Mouse (Mus musculus) forebrain, embryonic 10.5 days (tissue): Measurements from ENCODE around the gene Xaf1. TPM values are rescaled to one million over a fixed set of nuclear protein-coding genes. Genes with fewer than 3 reads are reported as not detected.
A peak's percentile ranks its signal among the peaks of the same experiment; 100 is the strongest.
"Not testable (repeated sequence)": the region's sequence is repeated elsewhere in the genome, so short reads cannot be mapped to it uniquely, and the experiment has no call there.

ENCODE experiments used
- DNase-seq: peaks from one replicate; pipeline ENCODE4 v3.0.0-alpha.2; 2017; ENCODE audit warnings: low spot score; ENCODE audit errors: extremely low spot score
- H3K27ac ChIP-seq: fragments of 300-500 bp; sonication (generic); 2 replicates; pipeline ENCODE4 v1.5.1; 2016; ENCODE audit warnings: mild to moderate bottlenecking
- H3K27me3 ChIP-seq: fragments of 300-500 bp; sonication (generic); 2 replicates; pipeline ENCODE4 v1.6.1; 2016; ENCODE audit warnings: mild to moderate bottlenecking; ENCODE audit not compliant: poor library complexity, severe bottlenecking
- H3K36me3 ChIP-seq: fragments of 300-500 bp; sonication (generic); replicated peaks from 2 replicates; pipeline ENCODE4 v1.6.1; 2016; ENCODE audit warnings: mild to moderate bottlenecking, moderate library complexity
- H3K4me1 ChIP-seq: fragments of 300-500 bp; sonication (generic); 2 replicates; pipeline ENCODE4 v1.6.1; 2016
- H3K4me3 ChIP-seq: fragments of 300-500 bp; sonication (generic); 2 replicates; pipeline ENCODE4 v1.5.1; 2016; ENCODE audit warnings: mild to moderate bottlenecking, moderate library complexity
- H3K9me3 ChIP-seq: fragments of 300-500 bp; sonication (generic); 2 replicates; pipeline ENCODE4 v1.6.1; 2016; ENCODE audit warnings: mild to moderate bottlenecking, moderate library complexity
- WGBS: fragments of 180-500 bp; shearing (Covaris S2); methylation state at CpG from one replicate; pipeline ENCODE4 v1.1.7; 2016; 5-methylcytosine and 5-hydroxymethylcytosine counted together
- polyA plus RNA-seq: library from polyadenylated mRNA; unstranded; fragments of >200 nt; fragmentation: Nextera tagmentation; extraction: Ambion mirVana; gene quantifications from 2 replicates; pipeline ENCODE4 v1.2.1, GENCODE M21; 2016

The Xaf1 gene
- polyA plus RNA-seq, 1 experiment from 2014 or later: 2.6 TPM

- Histone ChIP-seq H3K36me3 (no peaks in the 10 kb centered on the region), H3K4me3 (no peak overlapping the region), H3K9me3 (no peaks in the 10 kb centered on the region), H3K4me1 (peaks cover 6% of the 10 kb centered on the region), H3K27ac (no peak overlapping the region), H3K27me3 (peaks cover 27% of the 10 kb centered on the region)
- WGBS: 85% methylated on average over 5 of the region's 5 CpGs
- no peak for DNase-seq
These were observed 16.6 kb downstream of the Xaf1 start for GRCm38 (mm10) chr11:72318026-72318425.

DNA sequence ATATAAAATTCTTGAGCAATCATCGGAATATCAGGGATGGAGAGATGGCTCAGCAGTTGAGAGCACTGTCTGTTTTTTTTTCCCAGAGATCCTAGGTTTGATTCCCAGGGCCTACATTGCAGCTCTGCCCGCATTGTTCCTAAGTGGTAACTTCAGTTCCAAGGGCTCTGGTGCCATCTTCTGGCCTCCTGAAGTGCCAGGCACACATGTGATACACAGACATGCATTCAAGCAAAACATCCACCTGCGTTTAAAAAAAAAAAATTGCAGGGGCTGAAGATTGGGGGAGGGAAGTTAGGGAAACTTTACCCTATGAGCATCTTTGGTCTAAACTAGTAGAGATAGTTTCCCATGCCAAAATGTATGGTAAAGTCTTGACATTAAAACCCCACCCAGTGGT is 23.0 kb downstream of the Xaf1 start:
- Histone ChIP-seq H3K36me3 (no peaks in the 10 kb centered on the region), H3K27me3 (no peaks in the 10 kb centered on the region), H3K9me3 (no peaks in the 10 kb centered on the region), H3K4me1 (no peaks in the 10 kb centered on the region), H3K4me3 (no peak overlapping the region), H3K27ac (no peak overlapping the region)
- WGBS: 75% methylated on average over 3 of the region's 3 CpGs
- no peak for DNase-seq

DNA sequence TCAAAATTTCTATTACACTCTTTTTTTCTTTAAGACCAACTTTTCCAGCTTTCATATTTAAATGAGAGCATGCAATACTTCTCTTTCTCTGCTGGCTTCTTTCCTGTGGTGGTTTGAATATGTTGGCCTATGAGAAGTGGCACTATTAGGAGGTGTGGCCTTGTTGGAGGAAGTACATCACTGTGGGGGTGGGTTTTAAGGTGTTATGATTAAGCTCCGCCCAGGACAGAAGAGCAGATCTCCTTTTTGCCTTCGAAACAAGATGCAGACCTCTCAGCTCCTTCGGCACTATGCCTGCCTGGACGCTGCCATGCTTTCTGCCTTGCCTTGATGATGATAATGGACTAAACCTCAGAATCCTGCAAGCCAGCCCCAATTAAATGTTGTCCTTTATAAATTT is 24.3 kb downstream of the Xaf1 start:
- no peaks in the 10 kb centered on the region for H3K36me3 ChIP-seq
- 90% methylated on average over 4 of the region's 4 CpGs for WGBS
- no peak overlapping the region for H3K27ac ChIP-seq
- DNase-seq: no peak
- no peak overlapping the region for H3K4me3 ChIP-seq
- H3K9me3 ChIP-seq: no peaks in the 10 kb centered on the region
- no peaks in the 10 kb centered on the region for H3K4me1 ChIP-seq
- no peaks in the 10 kb centered on the region for H3K27me3 ChIP-seq

DNA sequence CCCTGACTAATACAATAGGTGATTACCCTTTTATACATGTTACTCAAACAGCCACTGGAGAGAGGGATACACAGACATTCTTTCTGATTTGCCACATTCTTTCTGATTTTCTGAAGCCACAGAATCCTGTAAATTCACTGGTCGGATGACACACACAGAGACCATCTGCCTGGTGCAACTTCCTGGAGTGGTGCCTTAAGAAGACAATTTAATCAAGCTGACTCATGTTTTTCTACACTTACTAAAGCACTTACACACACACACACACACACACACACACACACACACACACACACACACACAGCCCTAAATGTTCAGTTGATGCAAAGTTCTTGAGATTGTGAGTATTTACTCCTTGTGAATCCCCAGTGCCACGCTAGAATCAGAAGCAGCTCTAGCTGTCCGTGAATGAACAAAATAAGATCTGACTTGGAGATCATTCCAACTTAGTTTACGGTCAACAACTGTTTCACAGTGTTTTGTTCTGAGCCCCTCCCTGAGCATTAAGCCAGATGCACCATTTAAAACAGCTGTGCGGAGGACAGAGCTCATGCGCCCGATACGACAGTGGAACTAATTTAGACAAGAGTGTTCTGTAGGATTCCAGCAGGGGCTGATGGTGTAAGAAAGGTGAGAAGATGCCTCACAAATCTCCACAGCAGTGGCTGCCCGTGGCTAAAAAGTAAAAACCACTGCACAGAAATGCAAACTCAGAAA is 31.7 kb downstream of the Xaf1 start:
- 85% methylated on average over 9 of the region's 9 CpGs for WGBS
- H3K4me1 ChIP-seq: peaks cover 3% of the 10 kb centered on the region
- no peaks in the 10 kb centered on the region for H3K27me3 ChIP-seq
- H3K9me3 ChIP-seq: no peaks in the 10 kb centered on the region
- no peaks in the 10 kb centered on the region for H3K36me3 ChIP-seq
- no peak for DNase-seq
- no peak overlapping the region for H3K4me3 ChIP-seq
- no peak overlapping the region for H3K27ac ChIP-seq

DNA sequence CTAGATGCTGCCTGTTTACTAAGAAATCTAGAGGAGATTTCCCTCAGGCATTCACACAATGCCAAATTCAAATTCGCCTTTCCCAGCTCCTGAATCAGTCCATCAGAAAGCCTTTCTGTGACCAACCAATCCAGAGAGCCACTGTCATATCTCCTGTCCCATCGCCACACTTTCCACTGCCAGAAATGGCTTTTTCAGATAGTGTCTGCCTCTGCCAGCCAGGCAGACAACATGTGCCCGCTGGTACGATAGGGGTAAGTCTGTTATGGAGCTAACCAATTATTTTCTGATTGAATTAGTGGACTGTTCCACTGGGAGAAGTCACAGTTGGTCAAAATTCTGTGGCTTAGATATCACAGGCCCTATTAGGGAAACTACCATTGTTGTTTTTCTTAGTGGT is 33.2 kb downstream of the Xaf1 start:
- 81% methylated on average over 4 of the region's 4 CpGs for WGBS
- DNase-seq: no peak
- no peaks in the 10 kb centered on the region for H3K36me3 ChIP-seq
- no peak overlapping the region for H3K4me3 ChIP-seq
- H3K9me3 ChIP-seq: no peaks in the 10 kb centered on the region
- no peaks in the 10 kb centered on the region for H3K27me3 ChIP-seq
- H3K27ac ChIP-seq: no peak overlapping the region
- peaks cover 17% of the 10 kb centered on the region for H3K4me1 ChIP-seq

DNA sequence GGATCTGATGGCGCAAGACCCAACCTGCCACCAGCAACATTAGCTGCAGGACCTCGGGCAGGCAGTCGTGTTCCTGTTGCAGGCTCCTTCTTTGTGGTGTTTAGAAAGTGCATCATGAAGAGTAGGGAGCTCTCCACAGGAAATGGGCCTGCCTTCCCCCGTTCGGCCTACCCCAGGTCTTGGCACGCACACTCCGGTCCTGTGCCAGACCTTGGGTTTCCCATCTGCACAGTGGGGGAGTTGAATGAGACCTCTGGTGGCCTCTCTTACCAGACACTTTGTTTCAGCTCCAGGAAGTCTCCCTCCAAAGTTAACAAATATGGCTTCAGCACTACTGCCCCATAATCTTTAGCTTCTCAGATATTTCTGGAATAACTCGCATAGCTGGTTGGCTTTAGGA is 35.3 kb downstream of the Xaf1 start:
- H3K4me1 ChIP-seq: peaks cover 17% of the 10 kb centered on the region
- no peak overlapping the region for H3K4me3 ChIP-seq
- no peaks in the 10 kb centered on the region for H3K9me3 ChIP-seq
- WGBS: 87% methylated on average over 8 of the region's 8 CpGs
- no peaks in the 10 kb centered on the region for H3K36me3 ChIP-seq
- no peak overlapping the region for H3K27ac ChIP-seq
- DNase-seq: no peak
- no peaks in the 10 kb centered on the region for H3K27me3 ChIP-seq

GRCm38 (mm10) chr11:72338437-72338871 is 37.0 kb downstream of the Xaf1 start:
- Histone ChIP-seq H3K4me1 (peaks cover 21% of the 10 kb centered on the region), H3K9me3 (no peaks in the 10 kb centered on the region), H3K27me3 (no peaks in the 10 kb centered on the region), H3K4me3 (no peak overlapping the region), H3K36me3 (no peaks in the 10 kb centered on the region), H3K27ac (peak overlapping the region; percentile 56)
- WGBS: 45% methylated on average over 5 of the region's 5 CpGs
- no peak for DNase-seq

DNA sequence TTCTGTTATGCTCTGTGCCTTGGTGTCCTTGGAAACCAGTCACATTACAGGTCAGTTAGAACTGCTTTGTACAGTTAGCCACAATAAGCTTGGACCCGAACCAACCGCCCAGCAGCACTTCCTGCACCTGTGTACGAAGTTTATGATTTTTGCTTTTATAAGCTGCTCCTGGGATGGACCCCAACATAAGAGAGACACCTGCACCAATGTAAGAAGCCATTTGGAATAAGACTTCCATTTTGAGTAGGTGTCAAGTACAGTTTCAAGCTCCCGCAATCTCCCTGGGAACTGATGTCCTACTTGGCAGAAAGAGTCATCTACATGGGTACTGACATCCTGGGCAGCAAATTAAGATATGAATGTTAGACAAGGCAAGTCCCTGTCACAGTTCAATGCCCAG is 38.3 kb downstream of the Xaf1 start:
- Histone ChIP-seq H3K9me3 (no peaks in the 10 kb centered on the region), H3K27ac (no peak overlapping the region), H3K4me3 (no peak overlapping the region), H3K4me1 (peaks cover 21% of the 10 kb centered on the region), H3K36me3 (no peaks in the 10 kb centered on the region), H3K27me3 (no peaks in the 10 kb centered on the region)
- DNase-seq: no peak
- 93% methylated on average over 4 of the region's 4 CpGs for WGBS

GRCm38 (mm10) chr11:72342549-72343237 is 41.3 kb downstream of the Xaf1 start:
- Histone ChIP-seq H3K36me3 (no peaks in the 10 kb centered on the region), H3K4me1 (peaks cover 21% of the 10 kb centered on the region), H3K9me3 (no peaks in the 10 kb centered on the region), H3K27me3 (no peaks in the 10 kb centered on the region), H3K4me3 (no peak overlapping the region), H3K27ac (no peak overlapping the region)
- DNase-seq: peak; percentile 68
- WGBS: 11% methylated on average over 7 of the region's 7 CpGs

GRCm38 (mm10) chr11:72343238-72343625 is 41.8 kb downstream of the Xaf1 start:
- 93% methylated on average over 5 of the region's 5 CpGs for WGBS
- H3K4me1 ChIP-seq: peaks cover 16% of the 10 kb centered on the region
- not testable (repeated sequence) for H3K27me3 ChIP-seq, H3K27ac ChIP-seq, DNase-seq, H3K36me3 ChIP-seq, H3K4me3 ChIP-seq, H3K9me3 ChIP-seq

DNA sequence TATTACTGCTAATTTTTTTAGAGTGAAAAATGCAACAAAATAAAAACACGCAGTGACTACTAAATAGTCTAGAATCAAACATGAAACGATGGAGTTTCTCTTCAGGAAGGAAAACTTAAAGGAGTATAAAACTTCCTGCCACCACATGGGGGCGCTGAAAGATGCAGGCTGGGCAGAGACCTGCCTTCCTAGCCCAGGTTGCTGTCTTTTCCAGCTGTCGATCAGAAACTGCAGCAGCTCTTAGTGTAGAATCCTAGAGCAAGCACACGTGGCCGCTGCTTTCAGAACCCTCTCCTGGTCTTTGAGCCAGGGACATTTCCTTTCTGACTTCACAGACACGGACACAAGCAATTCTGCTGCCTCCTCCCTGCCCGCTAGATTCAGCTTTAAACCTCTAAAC is 42.5 kb downstream of the Xaf1 start:
- DNase-seq: peak; percentile 29
- WGBS: 28% methylated on average over 8 of the region's 8 CpGs
- no peak overlapping the region for H3K27ac ChIP-seq
- H3K36me3 ChIP-seq: no peaks in the 10 kb centered on the region
- no peaks in the 10 kb centered on the region for H3K27me3 ChIP-seq
- no peaks in the 10 kb centered on the region for H3K9me3 ChIP-seq
- H3K4me3 ChIP-seq: no peak overlapping the region
- H3K4me1 ChIP-seq: peaks cover 11% of the 10 kb centered on the region

- peaks cover 7% of the 10 kb centered on the region for H3K4me1 ChIP-seq
- no peaks in the 10 kb centered on the region for H3K36me3 ChIP-seq
- no peaks in the 10 kb centered on the region for H3K9me3 ChIP-seq
- no peak overlapping the region for H3K4me3 ChIP-seq
- 96% methylated on average over 11 of the region's 11 CpGs for WGBS
- H3K27ac ChIP-seq: no peak overlapping the region
- DNase-seq: no peak
- no peaks in the 10 kb centered on the region for H3K27me3 ChIP-seq
These were observed 43.1 kb downstream of the Xaf1 start for GRCm38 (mm10) chr11:72344486-72344885.

DNA sequence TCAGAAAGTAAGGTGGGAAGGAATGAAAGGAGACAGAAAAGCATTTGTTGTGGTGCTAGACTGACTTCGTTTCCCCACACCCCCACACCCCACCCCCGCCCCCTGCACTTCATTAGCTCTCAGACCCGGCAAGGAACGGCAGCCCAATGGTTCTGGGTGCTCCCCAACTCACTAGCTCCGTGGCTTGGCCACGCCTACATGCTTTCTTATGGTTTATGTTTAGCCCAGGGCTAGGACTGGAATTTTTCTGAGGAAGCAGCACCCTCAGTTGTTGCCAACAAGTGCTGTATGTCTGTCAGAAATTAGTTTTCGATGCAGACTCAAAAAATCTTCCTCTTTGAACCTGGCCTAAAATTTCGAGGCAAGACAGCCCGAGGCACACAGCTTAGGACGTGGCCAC is 47.1 kb downstream of the Xaf1 start:
- H3K27me3 ChIP-seq: no peaks in the 10 kb centered on the region
- H3K27ac ChIP-seq: no peak overlapping the region
- no peaks in the 10 kb centered on the region for H3K9me3 ChIP-seq
- 73% methylated on average over 10 of the region's 10 CpGs for WGBS
- no peak overlapping the region for H3K4me3 ChIP-seq
- DNase-seq: no peak
- H3K4me1 ChIP-seq: peaks cover 3% of the 10 kb centered on the region; the same call in 1 of the 2 replicates
- no peaks in the 10 kb centered on the region for H3K36me3 ChIP-seq
